Mouse (Mus musculus) intestine, embryonic 15.5 days (tissue): ENCODE measurements around the gene Lrrc10. TPM values are rescaled to one million over a fixed set of nuclear protein-coding genes. Genes with fewer than 3 reads are reported as not detected.

Source experiments
- ATAC-seq: fragments of 200-750 bp; cut with Nextera tagmentation; 2 replicates; pipeline ENCODE4 v1.8.0; 2017; ENCODE audit warnings: moderate TSS enrichment, moderate library complexity
- H3K27ac ChIP-seq: fragments of 300-500 bp; sonication (generic); 2 replicates; pipeline ENCODE4 v1.5.1; 2015; ENCODE audit warnings: mild to moderate bottlenecking, inconsistent platforms
- H3K27me3 ChIP-seq: fragments of 300-500 bp; sonication (generic); replicated peaks from 2 replicates; pipeline ENCODE4 v1.6.1; 2015; ENCODE audit warnings: inconsistent platforms
- H3K36me3 ChIP-seq: fragments of 300-500 bp; sonication (generic); 2 replicates; pipeline ENCODE4 v1.6.1; 2015; ENCODE audit warnings: inconsistent platforms
- H3K4me1 ChIP-seq: fragments of 300-500 bp; sonication (generic); replicated peaks from 2 replicates; pipeline ENCODE4 v1.6.1; 2015; ENCODE audit warnings: inconsistent platforms
- H3K4me2 ChIP-seq: fragments of 300-500 bp; sonication (generic); replicated peaks from 2 replicates; pipeline ENCODE4 v1.6.1; 2015; ENCODE audit warnings: mild to moderate bottlenecking, inconsistent platforms
- H3K4me3 ChIP-seq: fragments of 300-500 bp; sonication (generic); replicated peaks from 2 replicates; pipeline ENCODE4 v1.5.1; 2015; ENCODE audit warnings: inconsistent platforms
- H3K9ac ChIP-seq: fragments of 300-500 bp; sonication (generic); 2 replicates; pipeline ENCODE4 v1.6.1; 2015; ENCODE audit warnings: inconsistent platforms
- H3K9me3 ChIP-seq: fragments of 300-500 bp; sonication (generic); 2 replicates; pipeline ENCODE4 v1.6.1; 2016; ENCODE audit warnings: inconsistent platforms
- WGBS: fragments of 180-500 bp; shearing (Covaris S2); methylation state at CpG from one replicate; pipeline ENCODE4 v1.1.7; 2015; 5-methylcytosine and 5-hydroxymethylcytosine counted together
- polyA plus RNA-seq: library from polyadenylated mRNA; unstranded; fragments of >200 nt; fragmentation: Nextera tagmentation; extraction: Ambion mirVana; gene quantifications from 2 replicates; pipeline ENCODE4 v1.2.1, GENCODE M21; 2015

Lrrc10 gene
- polyA plus RNA-seq, 1 experiment from 2014 or later: not detected

DNA sequence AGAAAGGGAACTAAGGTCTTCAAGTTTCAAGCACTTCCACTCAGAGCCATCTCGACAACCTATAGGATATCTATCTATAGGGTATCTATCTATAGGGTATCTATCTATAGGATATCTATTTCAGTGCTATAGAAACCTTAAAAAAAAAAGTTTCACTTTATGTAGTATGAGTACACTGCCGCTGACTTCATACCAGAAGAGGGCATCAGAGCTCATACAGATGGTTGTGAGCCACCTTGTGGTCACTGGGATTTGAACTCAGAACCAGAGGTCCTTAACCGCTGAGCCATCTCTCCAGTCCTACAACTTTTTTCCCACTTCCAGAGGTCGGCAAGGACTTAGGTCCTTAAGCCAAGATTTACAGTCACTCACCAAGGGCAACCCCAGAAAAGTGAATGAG lies 10.5 kb downstream of the Lrrc10 start:
- H3K9ac ChIP-seq: no peak overlapping the region
- no peak overlapping the region for H3K27ac ChIP-seq
- no peak for ATAC-seq
- no peak overlapping the region for H3K4me3 ChIP-seq
- H3K36me3 ChIP-seq: peaks cover 66% of the 10 kb centered on the region
- WGBS: 87% methylated on average over 4 of the region's 4 CpGs
- H3K27me3 ChIP-seq: no peaks in the 10 kb centered on the region
- no peak overlapping the region for H3K4me2 ChIP-seq
- no peaks in the 10 kb centered on the region for H3K9me3 ChIP-seq
- H3K4me1 ChIP-seq: no peaks in the 10 kb centered on the region

DNA sequence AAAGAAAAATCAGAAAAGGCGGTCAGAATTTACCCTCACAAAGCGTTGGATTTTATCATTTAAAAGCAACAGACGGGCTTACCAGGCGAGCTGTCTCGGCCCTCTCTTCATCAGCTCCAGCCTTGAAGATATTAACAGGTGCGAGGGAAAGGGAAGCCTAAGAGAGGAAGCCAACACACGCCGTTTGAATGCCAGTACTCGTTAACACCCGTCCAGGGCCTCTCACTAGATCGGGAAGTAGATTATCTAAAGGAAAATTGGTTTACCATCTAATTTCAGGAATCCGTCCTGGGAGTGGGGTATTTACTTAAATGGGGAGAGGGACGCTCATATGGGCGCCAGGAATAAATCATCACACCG lies 17.7 kb downstream of the Lrrc10 start:
- WGBS: 1% methylated on average over 15 of the region's 15 CpGs
- Histone ChIP-seq H3K4me1 (0 out of 2 replicates have a peak, but pooled peaks cover 3% of the 10 kb centered on the region), H3K4me3 (peak overlapping the region; percentile 90), H3K27ac (0 out of 2 replicates have a peak overlapping the region, but pooled peaks have one; percentile 78), H3K9me3 (no peaks in the 10 kb centered on the region), H3K4me2 (peak overlapping the region; percentile 73), H3K36me3 (peaks cover 17% of the 10 kb centered on the region), H3K9ac (peak overlapping the region; percentile 84), H3K27me3 (no peaks in the 10 kb centered on the region)
- ATAC-seq: no peak

DNA sequence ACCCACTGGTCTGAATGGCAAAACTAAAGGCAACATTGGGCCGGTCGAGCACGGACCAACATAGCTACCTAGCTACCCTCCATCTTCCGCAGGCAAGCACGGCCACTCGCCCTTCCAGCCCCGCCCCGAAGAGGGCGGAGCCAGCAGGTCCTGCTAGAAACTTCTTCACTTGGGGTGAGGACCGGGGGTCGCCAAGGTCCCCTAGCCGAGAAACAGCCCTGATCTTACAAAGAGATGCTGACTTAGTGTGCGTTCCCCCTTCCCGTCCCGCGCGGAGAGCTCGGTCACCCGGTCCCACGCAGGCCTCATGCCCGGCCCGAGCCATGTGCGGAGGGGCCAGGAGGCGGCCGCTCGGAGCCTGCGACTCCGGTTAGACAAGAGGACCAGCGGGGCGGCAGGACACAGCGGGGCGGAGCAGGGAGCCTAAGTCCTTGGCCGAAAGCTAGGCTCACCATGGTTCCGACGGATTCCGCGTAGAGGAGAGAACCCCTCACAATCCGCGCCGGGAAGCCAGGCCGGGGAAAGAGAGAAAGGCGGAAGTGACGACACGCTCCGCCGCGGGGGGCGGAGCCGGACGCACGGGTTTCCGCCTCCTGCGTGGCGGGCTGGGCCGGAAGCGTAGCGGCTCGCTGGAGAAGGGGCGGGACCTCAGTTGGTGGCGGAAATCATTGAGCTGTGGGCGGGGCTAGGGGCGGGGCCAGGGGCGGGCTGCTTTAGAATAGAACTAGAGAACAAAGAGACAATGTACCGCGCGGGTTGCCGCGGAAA lies 18.3 kb downstream of the Lrrc10 start, which contains the start of gene Cct2:
Gene Cct2, minus strand, starts transcription at position 561 of the 768 bp plus-strand sequence.
- peak; percentile 97 for ATAC-seq
- Histone ChIP-seq H3K27me3 (no peaks in the 10 kb centered on the region), H3K4me2 (peak within 1 kb of the TSS; percentile 73), H3K27ac (peak within 1 kb of the TSS; percentile 78), H3K4me3 (peak within 1 kb of the TSS; percentile 90), H3K9ac (peak within 1 kb of the TSS; percentile 84), H3K36me3 (peaks cover 14% of the 10 kb centered on the region), H3K4me1 (0 out of 2 replicates have a peak, but pooled peaks cover 3% of the 10 kb centered on the region), H3K9me3 (no peaks in the 10 kb centered on the region)
- WGBS: under 1% methylated on average over 68 of the region's 68 CpGs

DNA sequence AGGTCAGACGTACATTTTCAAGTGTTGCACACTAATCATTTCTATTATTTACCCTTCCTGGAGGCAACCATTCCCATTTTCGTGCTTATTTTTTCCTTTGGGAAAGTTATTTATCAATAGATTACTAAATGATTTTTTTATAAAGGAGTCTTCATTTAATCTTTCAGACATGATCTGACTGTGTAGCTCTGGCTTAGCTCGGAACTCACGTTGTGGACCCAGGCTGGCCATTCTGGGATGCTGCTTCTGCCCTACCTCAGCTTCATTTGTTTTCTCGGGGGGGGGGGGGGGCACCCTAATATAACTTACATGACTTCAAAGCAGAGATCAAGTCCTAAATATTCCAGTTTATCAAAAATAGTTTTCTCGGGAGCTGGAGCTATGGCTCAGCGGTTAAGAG lies 18.9 kb downstream of the Lrrc10 start:
- Histone ChIP-seq H3K4me1 (0 out of 2 replicates have a peak, but pooled peaks cover 3% of the 10 kb centered on the region), H3K9ac (no peak overlapping the region), H3K36me3 (peaks cover 8% of the 10 kb centered on the region), H3K4me3 (peak overlapping the region; percentile 90), H3K27ac (peak overlapping the region; percentile 77), H3K9me3 (no peaks in the 10 kb centered on the region), H3K27me3 (no peaks in the 10 kb centered on the region), H3K4me2 (peak overlapping the region; percentile 54)
- whole genome bisulfite sequencing: 5% methylated on average over 7 of the region's 7 CpGs
- ATAC-seq: peak; percentile 52

DNA sequence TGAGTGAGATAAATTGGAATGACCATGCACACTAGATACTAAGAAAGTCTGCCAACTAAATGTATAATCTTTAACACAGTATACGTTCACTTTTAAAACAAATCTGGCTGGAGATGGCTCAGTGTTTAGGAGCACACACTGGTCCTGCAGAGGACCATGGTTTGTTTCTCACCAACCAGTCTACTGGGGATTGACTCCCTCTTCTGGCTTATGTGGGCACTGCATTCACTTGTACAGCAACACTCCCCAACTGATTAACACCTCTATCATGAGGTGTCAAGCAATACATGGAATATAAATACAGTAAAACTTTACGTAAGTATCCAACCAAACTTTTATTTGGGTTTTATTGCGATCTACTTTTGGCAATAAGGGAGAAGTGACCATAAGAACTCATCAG lies 24.0 kb downstream of the Lrrc10 start:
- no peaks in the 10 kb centered on the region for H3K4me1 ChIP-seq
- no peaks in the 10 kb centered on the region for H3K27me3 ChIP-seq
- H3K9me3 ChIP-seq: no peaks in the 10 kb centered on the region
- H3K4me2 ChIP-seq: no peak overlapping the region
- H3K4me3 ChIP-seq: no peak overlapping the region
- H3K9ac ChIP-seq: no peak overlapping the region
- ATAC-seq: no peak
- H3K27ac ChIP-seq: no peak overlapping the region
- H3K36me3 ChIP-seq: peaks cover 22% of the 10 kb centered on the region
- 88% methylated on average over 3 of the region's 3 CpGs for WGBS

DNA sequence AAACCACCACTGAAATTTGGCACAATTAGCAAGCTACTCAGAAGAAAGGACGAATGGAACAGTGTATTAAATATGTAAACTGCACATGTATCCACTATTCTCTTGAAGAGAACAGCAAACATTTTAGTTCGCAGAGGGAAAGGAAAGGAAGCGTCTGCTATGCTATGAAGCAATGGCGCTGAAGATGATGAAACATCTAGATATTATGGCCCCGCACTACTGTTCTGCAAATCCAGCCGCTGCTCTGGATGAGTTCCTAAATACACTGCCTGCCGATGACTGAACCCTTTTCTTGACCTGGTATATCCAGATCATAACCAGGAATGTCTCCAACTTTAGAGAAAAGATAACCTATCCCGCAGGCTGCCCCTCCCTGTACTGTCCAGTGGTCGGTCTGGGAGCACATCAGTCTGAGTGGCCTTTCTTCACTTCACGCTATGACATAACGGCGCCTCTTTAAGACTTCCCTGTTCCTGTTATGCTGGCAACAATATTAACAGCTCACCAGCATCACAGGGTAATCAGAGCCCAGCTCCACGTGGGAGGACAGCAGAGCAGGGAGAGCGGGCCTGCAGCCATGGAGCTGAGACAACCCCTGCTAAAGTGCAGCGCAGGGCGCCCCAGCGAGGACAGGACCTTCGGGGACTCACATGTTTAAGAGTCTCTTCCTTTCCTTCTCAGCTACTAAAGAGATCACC lies 27.2 kb downstream of the Lrrc10 start:
- no peaks in the 10 kb centered on the region for H3K27me3 ChIP-seq
- H3K4me1 ChIP-seq: no peaks in the 10 kb centered on the region
- whole genome bisulfite sequencing: 91% methylated on average over 18 of the region's 18 CpGs
- no peak overlapping the region for H3K27ac ChIP-seq
- no peak overlapping the region for H3K4me2 ChIP-seq
- H3K36me3 ChIP-seq: peaks cover 34% of the 10 kb centered on the region
- no peak overlapping the region for H3K9ac ChIP-seq
- H3K9me3 ChIP-seq: no peaks in the 10 kb centered on the region
- no peak for ATAC-seq
- H3K4me3 ChIP-seq: no peak overlapping the region

DNA sequence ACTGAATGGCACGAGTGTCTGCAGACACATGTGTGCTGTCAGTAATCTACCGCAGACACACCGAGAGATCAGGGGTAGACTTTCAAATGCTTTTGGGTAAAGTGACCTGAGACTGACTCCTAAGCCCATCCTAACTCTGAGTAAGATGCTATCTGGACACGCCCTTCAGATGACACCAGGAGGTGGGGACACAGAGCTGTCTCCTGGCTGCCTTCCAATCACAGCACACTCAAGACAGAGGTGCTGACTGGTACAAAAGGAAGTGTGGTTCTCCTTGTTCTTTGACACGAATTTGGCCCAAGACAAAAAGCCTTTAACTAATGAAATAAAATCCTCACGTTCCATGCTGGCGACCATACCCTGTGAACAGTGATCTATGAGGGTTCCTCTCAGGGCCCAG lies 28.0 kb downstream of the Lrrc10 start:
- Histone ChIP-seq H3K36me3 (peaks cover 34% of the 10 kb centered on the region), H3K4me1 (no peaks in the 10 kb centered on the region), H3K9ac (no peak overlapping the region), H3K27ac (no peak overlapping the region), H3K9me3 (no peaks in the 10 kb centered on the region), H3K27me3 (no peaks in the 10 kb centered on the region), H3K4me3 (no peak overlapping the region), H3K4me2 (no peak overlapping the region)
- no peak for ATAC-seq
- 87% methylated on average over 7 of the region's 7 CpGs for WGBS

DNA sequence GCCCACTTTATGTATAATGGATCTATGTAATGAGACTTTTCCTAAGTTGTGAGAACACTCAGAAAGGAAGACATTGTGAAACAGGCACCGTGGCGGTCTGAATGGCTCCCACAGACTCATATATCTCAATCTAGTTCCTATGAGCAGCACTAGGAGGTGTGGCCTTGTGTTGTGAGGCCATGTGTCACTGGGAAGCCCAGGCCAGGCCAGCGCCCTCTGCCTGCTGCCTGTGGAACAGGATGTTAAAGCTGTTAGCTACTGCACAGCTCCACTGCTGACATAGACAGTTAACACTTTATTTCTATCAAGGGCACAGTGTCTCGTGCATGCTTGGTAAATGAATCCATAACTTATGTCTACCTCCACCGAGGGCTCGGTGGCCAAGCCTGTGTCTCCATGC lies 33.1 kb downstream of the Lrrc10 start:
- H3K9me3 ChIP-seq: no peaks in the 10 kb centered on the region
- H3K27me3 ChIP-seq: no peaks in the 10 kb centered on the region
- H3K4me1 ChIP-seq: no peaks in the 10 kb centered on the region
- H3K27ac ChIP-seq: no peak overlapping the region
- no peak overlapping the region for H3K4me2 ChIP-seq
- ATAC-seq: peak; percentile 60
- peaks cover 36% of the 10 kb centered on the region for H3K36me3 ChIP-seq
- no peak overlapping the region for H3K4me3 ChIP-seq
- WGBS: 79% methylated on average over 6 of the region's 6 CpGs
- no peak overlapping the region for H3K9ac ChIP-seq

DNA sequence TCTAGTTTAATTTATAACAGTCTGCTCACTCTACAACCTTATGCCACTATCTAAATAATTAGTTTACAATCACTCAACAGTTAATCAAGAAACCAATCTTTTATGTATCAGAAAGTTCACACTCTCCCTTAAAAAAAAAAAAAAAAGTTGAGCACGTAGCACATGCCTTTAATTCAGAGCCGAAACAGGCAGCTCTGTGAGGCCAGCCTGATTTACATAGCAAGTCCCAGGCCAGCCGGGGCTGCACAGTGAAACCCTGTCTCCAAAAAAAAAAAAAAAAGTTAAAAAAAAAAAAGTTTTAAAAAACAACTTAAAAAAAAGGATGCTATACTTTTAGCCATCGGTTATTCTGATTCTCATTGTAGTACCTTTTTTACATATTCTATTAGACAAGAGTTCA lies 36.2 kb downstream of the Lrrc10 start:
- no peak overlapping the region for H3K4me3 ChIP-seq
- H3K9me3 ChIP-seq: no peaks in the 10 kb centered on the region
- no peaks in the 10 kb centered on the region for H3K4me1 ChIP-seq
- no peak overlapping the region for H3K27ac ChIP-seq
- H3K27me3 ChIP-seq: no peaks in the 10 kb centered on the region
- peaks cover 23% of the 10 kb centered on the region for H3K36me3 ChIP-seq
- no peak for ATAC-seq
- WGBS: 81% methylated on average over 4 of the region's 4 CpGs
- H3K4me2 ChIP-seq: no peak overlapping the region
- no peak overlapping the region for H3K9ac ChIP-seq

DNA sequence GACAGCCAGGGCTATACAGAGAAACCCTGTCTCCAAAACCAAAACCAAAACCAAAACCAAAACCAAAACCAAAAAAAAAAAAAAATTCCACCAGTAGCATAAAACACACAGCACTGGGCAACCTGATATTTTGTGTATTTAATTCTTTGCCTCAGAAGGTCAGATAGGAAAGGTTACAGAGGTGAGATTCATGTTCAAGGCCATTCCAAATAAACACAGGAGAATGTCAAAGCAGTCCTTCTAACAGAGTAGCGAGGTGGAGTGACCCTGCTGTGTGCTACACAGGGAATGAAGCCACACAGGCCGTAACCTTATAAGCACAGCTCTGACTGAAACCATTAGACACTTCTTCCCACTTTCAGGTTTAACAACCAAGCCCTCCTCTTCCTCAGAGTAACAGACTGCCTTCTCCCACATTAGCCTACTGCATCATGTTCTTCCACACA lies 36.8 kb downstream of the Lrrc10 start:
- Histone ChIP-seq H3K4me1 (no peaks in the 10 kb centered on the region), H3K9me3 (no peaks in the 10 kb centered on the region), H3K9ac (no peak overlapping the region), H3K36me3 (peaks cover 16% of the 10 kb centered on the region; the same call in 1 of the 2 replicates), H3K4me2 (no peak overlapping the region), H3K4me3 (no peak overlapping the region), H3K27ac (no peak overlapping the region), H3K27me3 (no peaks in the 10 kb centered on the region)
- WGBS: 80% methylated on average over 2 of the region's 2 CpGs
- no peak for ATAC-seq

DNA sequence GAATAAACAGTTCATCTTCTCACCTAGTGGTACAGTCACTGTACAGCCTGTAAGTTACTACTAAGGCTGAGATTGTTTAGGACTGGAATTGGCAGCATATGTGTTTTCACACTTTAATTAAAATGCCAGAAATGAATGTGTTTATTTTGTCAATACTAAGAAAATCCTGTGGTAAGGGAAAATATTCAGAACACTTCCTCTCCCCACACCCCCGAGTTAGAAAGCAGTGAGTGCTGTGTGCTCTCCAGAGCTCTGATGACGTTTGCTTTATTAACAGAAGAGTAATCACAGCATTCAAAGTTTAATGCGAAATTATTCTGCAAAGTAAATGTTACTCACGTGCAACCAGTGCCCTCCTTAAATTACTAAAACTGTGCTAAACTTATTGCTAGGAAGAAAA lies 44.5 kb downstream of the Lrrc10 start:
- no peaks in the 10 kb centered on the region for H3K27me3 ChIP-seq
- ATAC-seq: no peak
- no peak overlapping the region for H3K4me2 ChIP-seq
- no peak overlapping the region for H3K4me3 ChIP-seq
- no peaks in the 10 kb centered on the region for H3K36me3 ChIP-seq
- 67% methylated on average over 4 of the region's 4 CpGs for WGBS
- H3K9ac ChIP-seq: no peak overlapping the region
- peaks cover 3% of the 10 kb centered on the region; the same call in 1 of the 2 replicates for H3K4me1 ChIP-seq
- H3K9me3 ChIP-seq: no peaks in the 10 kb centered on the region
- no peak overlapping the region for H3K27ac ChIP-seq

DNA sequence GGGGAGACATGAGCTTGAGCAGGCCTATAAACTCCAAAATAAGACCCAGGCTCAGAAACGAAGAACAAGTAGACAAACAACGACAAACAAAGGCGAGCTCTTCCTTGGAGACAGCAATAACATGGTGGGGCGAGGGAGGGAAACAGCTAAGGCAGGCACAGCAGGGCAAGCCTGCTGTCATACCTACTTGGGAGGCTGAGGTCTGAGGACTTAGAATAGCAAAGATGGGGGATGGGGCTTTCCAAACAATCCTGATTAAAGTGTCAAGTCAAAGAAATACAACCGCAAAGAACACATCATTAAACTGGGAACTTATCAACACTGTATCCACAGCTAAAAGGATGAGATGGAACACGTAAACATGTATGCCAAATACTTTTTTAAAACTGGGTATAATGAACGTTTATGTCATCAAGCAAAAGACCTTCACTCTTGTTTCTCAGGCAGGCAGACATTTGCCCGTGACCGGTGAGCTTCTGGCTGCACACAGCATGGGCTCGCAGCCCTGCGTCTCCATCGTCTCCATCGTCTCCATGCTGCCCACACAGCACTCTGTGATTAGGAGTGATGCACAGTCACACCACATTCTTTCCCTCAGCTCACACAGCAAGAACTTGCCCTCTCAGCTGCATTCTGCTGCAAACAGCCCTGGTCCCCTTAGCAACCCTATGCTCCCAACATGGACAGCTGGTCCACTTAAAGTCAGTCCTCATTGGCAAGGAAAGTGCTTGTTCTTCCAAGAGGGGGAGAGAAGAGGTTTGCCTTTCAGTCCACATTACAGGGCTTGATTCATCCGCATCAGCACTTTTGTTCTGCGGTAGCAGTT lies 49.6 kb downstream of the Lrrc10 start:
- 42% methylated on average over 15 of the region's 15 CpGs for WGBS
- no peaks in the 10 kb centered on the region for H3K36me3 ChIP-seq
- no peak overlapping the region for H3K4me3 ChIP-seq
- H3K9me3 ChIP-seq: no peaks in the 10 kb centered on the region
- no peak overlapping the region for H3K27ac ChIP-seq
- no peak overlapping the region for H3K4me2 ChIP-seq
- no peak overlapping the region for H3K9ac ChIP-seq
- peaks cover 10% of the 10 kb centered on the region for H3K4me1 ChIP-seq
- ATAC-seq: peak; percentile 64
- H3K27me3 ChIP-seq: no peaks in the 10 kb centered on the region
